Mouse (Mus musculus): Measurements from ENCODE around the gene H2-T24.
"Not testable (repeated sequence)": the region's sequence is repeated elsewhere in the genome, so short reads cannot be mapped to it uniquely, and the experiment has no call there.

H2-T24 gene

GRCm38 (mm10) chr17:36020191-36021073 lies at the start of gene H2-T24:
Gene H2-T24 (minus strand): TSS chr17:36020560.
- no peak for DNase-seq (ENCODE audit: low read depth)

GRCm38 (mm10) chr17:36060829-36061228 lies 40.5 kb upstream of the H2-T24 start:
- DNase-seq (ENCODE audit: low read depth) = peak; percentile 33

GRCm38 (mm10) chr17:36058362-36058761 lies 38.0 kb upstream of the H2-T24 start, which contains the start of gene Gm11127:
Gene Gm11127 (minus strand): TSS chr17:36058371.
- DNase-seq (ENCODE audit: low read depth) = not testable (repeated sequence)

GRCm38 (mm10) chr17:36057927-36058326 lies 37.6 kb upstream of the H2-T24 start:
- DNase-seq (ENCODE audit: low read depth) = not testable (repeated sequence)

GRCm38 (mm10) chr17:36043286-36043685 lies 22.9 kb upstream of the H2-T24 start:
- no peak for DNase-seq (ENCODE audit: low read depth)

- peak; percentile 84 for DNase-seq (ENCODE audit: low read depth)
These were observed 22.3 kb upstream of the H2-T24 start, which contains the start of the genes H2-T22 and Gm6034 for GRCm38 (mm10) chr17:36042610-36043169. Gene H2-T22 (minus strand): TSS chr17:36042747. Gene Gm6034 (plus strand): TSS chr17:36042961.

- DNase-seq (ENCODE audit: low read depth) = not testable (repeated sequence)
These were observed 21.7 kb upstream of the H2-T24 start for GRCm38 (mm10) chr17:36042055-36042454.

GRCm38 (mm10) chr17:36040604-36041003 lies 20.2 kb upstream of the H2-T24 start:
- DNase-seq (ENCODE audit: low read depth) = not testable (repeated sequence)

GRCm38 (mm10) chr17:36036126-36036525 lies 15.8 kb upstream of the H2-T24 start:
- DNase-seq (ENCODE audit: low read depth) = not testable (repeated sequence)

GRCm38 (mm10) chr17:36035010-36035638 lies 14.8 kb upstream of the H2-T24 start:
- not testable (repeated sequence) for DNase-seq (ENCODE audit: low read depth)

GRCm38 (mm10) chr17:36034524-36034923 lies 14.2 kb upstream of the H2-T24 start:
- DNase-seq (ENCODE audit: low read depth) = not testable (repeated sequence)

GRCm38 (mm10) chr17:36032351-36032875 lies 12.1 kb upstream of the H2-T24 start, which contains the start of gene H2-T23:
Gene H2-T23 (minus strand): TSS chr17:36032855.
- DNase-seq (ENCODE audit: low read depth) = not testable (repeated sequence)

GRCm38 (mm10) chr17:36031583-36032331 lies 11.4 kb upstream of the H2-T24 start:
- DNase-seq (ENCODE audit: low read depth) = not testable (repeated sequence)

GRCm38 (mm10) chr17:36030703-36031582 lies 10.6 kb upstream of the H2-T24 start:
- DNase-seq (ENCODE audit: low read depth) = not testable (repeated sequence)

GRCm38 (mm10) chr17:36030046-36030702 lies 9.8 kb upstream of the H2-T24 start:
- not testable (repeated sequence) for DNase-seq (ENCODE audit: low read depth)

GRCm38 (mm10) chr17:36028879-36029619 lies 8.7 kb upstream of the H2-T24 start:
- DNase-seq (ENCODE audit: low read depth) = no peak

- no peak for DNase-seq (ENCODE audit: low read depth)
These were observed 7.3 kb upstream of the H2-T24 start for GRCm38 (mm10) chr17:36027663-36028062.

GRCm38 (mm10) chr17:36025901-36026300 lies 5.5 kb upstream of the H2-T24 start:
- no peak for DNase-seq (ENCODE audit: low read depth)

GRCm38 (mm10) chr17:36025197-36025596 lies 4.8 kb upstream of the H2-T24 start:
- no peak for DNase-seq (ENCODE audit: low read depth)
